13 mouse cellular contexts compared by ENCODE assay signal in the genomic region with DNA sequence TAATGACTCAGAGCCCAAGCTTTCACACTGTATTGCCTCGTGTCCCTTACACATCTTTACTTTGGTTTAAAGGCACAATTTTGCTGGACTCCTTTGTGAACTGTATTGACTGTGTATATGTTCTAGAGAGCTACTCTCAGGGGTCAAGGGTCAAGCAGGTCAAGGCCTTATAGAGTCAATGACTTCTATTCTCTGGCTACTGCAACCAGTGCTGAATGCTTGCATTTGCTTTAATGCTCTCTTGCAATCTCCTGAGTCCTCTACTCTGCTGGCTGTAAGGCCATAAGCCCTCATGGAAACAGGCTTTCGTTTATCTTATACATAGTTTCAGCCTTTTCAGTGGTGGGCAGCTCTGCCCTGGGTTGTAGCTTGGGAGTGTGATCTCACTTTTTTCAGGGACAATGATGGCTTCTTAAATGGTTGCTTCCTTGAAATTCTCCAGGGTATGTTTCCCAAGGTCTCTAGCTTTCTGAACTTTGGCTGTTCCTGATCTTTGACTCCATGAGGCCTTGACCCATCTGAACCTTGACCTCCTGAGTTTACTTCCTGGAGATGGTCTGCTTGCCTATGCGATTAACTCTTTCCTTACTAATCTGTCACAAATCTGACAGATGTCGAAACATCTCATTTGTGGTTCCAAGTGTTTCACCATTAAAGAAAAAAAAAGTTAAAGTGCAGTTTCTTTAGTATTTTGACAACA.
"Had no signal": no experiment of that assay in that cellular context is flagged by ENCODE, and none has a peak within 500 bp of the region (broad histone marks: within the 10 kb centered on the region; RNA-seq: fewer than 3 reads in every experiment).

No protein-coding gene starts in this region.

- H3K9me3 ChIP-seq: intestine, embryonic 15.5 days; limb, embryonic 10.5 days; liver, embryonic 13.5 days; midbrain, embryonic 12.5 days had no signal

- DNase-seq: kidney, adult 18-20 months; kidney, postnatal 25 days; liver, embryonic 13.5 days; liver, postnatal 0 days; lung, postnatal 36 days; right cerebral cortex, adult 18-20 months; right cerebral cortex, postnatal 25 days; thymus, adult 18-20 months; thymus, postnatal 14 days had no signal

- H3K36me3 ChIP-seq: intestine, embryonic 15.5 days; limb, embryonic 10.5 days; liver, embryonic 13.5 days; midbrain, embryonic 12.5 days had no signal

- H3K4me2 ChIP-seq: intestine, embryonic 15.5 days; liver, embryonic 13.5 days; midbrain, embryonic 12.5 days had no signal

- H3K4me1 ChIP-seq: intestine, embryonic 15.5 days; liver, embryonic 13.5 days; midbrain, embryonic 12.5 days had no signal

- H3K9ac ChIP-seq: intestine, embryonic 15.5 days; liver, embryonic 13.5 days; liver, postnatal 0 days; midbrain, embryonic 12.5 days had no signal

- ATAC-seq: intestine, embryonic 15.5 days; liver, postnatal 0 days had no signal

- H3K4me3 ChIP-seq: intestine, embryonic 15.5 days; left cerebral cortex, adult 2 months; limb, embryonic 10.5 days; liver, embryonic 13.5 days; midbrain, embryonic 12.5 days had no signal

- H3K27ac ChIP-seq: intestine, embryonic 15.5 days; left cerebral cortex, adult 2 months; limb, embryonic 10.5 days; liver, embryonic 13.5 days; midbrain, embryonic 12.5 days had no signal

- H3K27me3 ChIP-seq: intestine, embryonic 15.5 days; liver, embryonic 13.5 days; midbrain, embryonic 12.5 days had no signal
